Mouse (Mus musculus) intestine, embryonic 14.5 days (tissue): ENCODE measurements around the gene Slc28a2. TPM values are rescaled to one million over a fixed set of nuclear protein-coding genes. Genes with fewer than 3 reads are reported as not detected.
A peak's percentile ranks its signal among the peaks of the same experiment; 100 is the strongest.
"Not testable (repeated sequence)": the region's sequence is repeated elsewhere in the genome, so short reads cannot be mapped to it uniquely, and the experiment has no call there.

Source experiments
- ATAC-seq: fragments of 200-750 bp; cut with Nextera tagmentation; replicated peaks from 2 replicates; pipeline ENCODE4 v1.8.0; 2017; ENCODE audit warnings: low read depth, moderate number of reproducible peaks, moderate TSS enrichment, moderate library complexity; ENCODE audit not compliant: low FRiP score, low TSS enrichment
- DNase-seq: peaks from one replicate; pipeline ENCODE4 v3.0.0-alpha.2; 2018; ENCODE audit warnings: low spot score
- H3K27ac ChIP-seq: fragments of 300-500 bp; sonication (generic); 2 replicates; pipeline ENCODE4 v1.5.1; 2014; ENCODE audit warnings: low read depth, mild to moderate bottlenecking, control low read depth
- H3K27me3 ChIP-seq: fragments of 300-500 bp; sonication (generic); replicated peaks from 2 replicates; pipeline ENCODE4 v1.6.1; 2014; ENCODE audit warnings: low read length, control low read depth; ENCODE audit not compliant: control insufficient read depth, insufficient read depth
- H3K36me3 ChIP-seq: fragments of 300-500 bp; sonication (generic); 2 replicates; pipeline ENCODE4 v1.6.1; 2014; ENCODE audit warnings: low read length, control low read depth; ENCODE audit not compliant: control insufficient read depth, insufficient read depth
- H3K4me1 ChIP-seq: fragments of 300-500 bp; sonication (generic); replicated peaks from 2 replicates; pipeline ENCODE4 v1.6.1; 2014; ENCODE audit warnings: low read length, control low read depth, mixed read lengths; ENCODE audit not compliant: control insufficient read depth, insufficient read depth
- H3K4me2 ChIP-seq: fragments of 300-500 bp; sonication (generic); 2 replicates; pipeline ENCODE4 v1.6.1; 2014; ENCODE audit warnings: low read length
- H3K4me3 ChIP-seq: fragments of 300-500 bp; sonication (generic); 2 replicates; pipeline ENCODE4 v1.5.1; 2014; ENCODE audit warnings: low read depth, low read length, control low read depth, mixed read lengths
- H3K9ac ChIP-seq: fragments of 300-500 bp; sonication (generic); 2 replicates; pipeline ENCODE4 v1.6.1; 2014; ENCODE audit warnings: mild to moderate bottlenecking, low read length
- H3K9me3 ChIP-seq: fragments of 300-500 bp; sonication (generic); 2 replicates; pipeline ENCODE4 v1.6.1; 2016; ENCODE audit warnings: low read length, control low read depth; ENCODE audit not compliant: control insufficient read depth
- WGBS: fragments of 180-500 bp; shearing (Covaris S2); extraction: QIAGEN DNeasy Blood & Tissue Kit; methylation state at CpG from one replicate; pipeline ENCODE4 v1.1.7; 2014; 5-methylcytosine and 5-hydroxymethylcytosine counted together
- polyA plus RNA-seq: library from polyadenylated mRNA; unstranded; fragments of >200 nt; fragmentation: Nextera tagmentation; extraction: Ambion mirVana; gene quantifications from 2 replicates; pipeline ENCODE4 v1.2.1, GENCODE M21; 2014

The Slc28a2 gene
- polyA plus RNA-seq = 38.0 and 38.2 TPM in 2 replicates

DNA sequence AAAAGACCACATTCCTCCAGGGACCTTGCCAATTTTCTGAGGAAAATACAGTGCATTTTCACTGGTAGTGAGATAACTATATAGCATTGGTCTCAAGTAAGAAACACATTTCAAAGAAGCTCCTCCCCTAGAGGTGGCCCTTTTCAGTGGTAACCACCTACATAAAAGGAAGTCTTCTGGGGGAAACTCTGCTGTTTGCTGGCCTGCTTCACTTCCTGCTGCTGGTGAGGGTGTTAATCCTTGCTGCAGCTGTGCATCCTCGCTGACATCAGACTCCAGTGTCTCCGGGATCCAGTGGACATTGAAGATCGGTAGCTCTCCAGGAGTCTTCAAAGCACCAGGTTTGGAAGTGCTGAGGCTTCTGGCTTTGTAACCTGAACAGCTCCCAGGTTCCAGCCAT, at the start of gene Slc28a2:
Gene Slc28a2 (plus strand): TSS at position 278 of the 400 bp plus-strand sequence.
- not testable (repeated sequence) for H3K27ac ChIP-seq, H3K9ac ChIP-seq, H3K36me3 ChIP-seq, H3K4me2 ChIP-seq, ATAC-seq, DNase-seq, H3K27me3 ChIP-seq, H3K9me3 ChIP-seq, H3K4me3 ChIP-seq, H3K4me1 ChIP-seq
- 48% methylated on average over 3 of the region's 3 CpGs for WGBS

DNA sequence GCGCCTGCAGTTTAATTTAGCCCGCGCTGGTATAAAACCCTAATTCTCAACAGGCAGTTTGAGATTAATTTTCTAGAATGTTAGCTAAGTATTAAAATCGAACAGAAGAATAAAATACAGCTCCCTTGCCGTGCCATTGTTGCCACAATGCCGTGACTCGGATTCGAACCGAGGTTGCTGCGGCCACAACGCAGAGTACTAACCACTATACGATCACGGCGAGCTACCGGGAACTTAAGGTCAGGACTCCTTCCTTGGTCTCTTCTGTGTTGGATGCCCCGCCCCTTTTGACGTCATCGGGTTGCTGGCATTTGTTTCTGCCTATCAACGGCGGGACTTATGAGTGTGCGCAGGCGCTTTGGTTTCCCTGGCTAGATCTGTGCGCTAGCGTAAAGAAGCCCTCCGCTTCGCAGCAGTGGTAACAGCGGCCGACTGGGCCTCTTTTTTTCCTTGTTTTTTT, 49.0 kb upstream of the Slc28a2 start:
- H3K4me1 ChIP-seq = 0 out of 2 replicates have a peak, but pooled peaks cover 4% of the 10 kb centered on the region
- ATAC-seq (peak; percentile 91), DNase-seq (peak; percentile 100)
- under 1% methylated on average over 28 of the region's 28 CpGs for WGBS
- H3K27ac ChIP-seq = peak overlapping the region; percentile 91
- peak overlapping the region; percentile 76 for H3K4me3 ChIP-seq
- H3K9me3 ChIP-seq = no peaks in the 10 kb centered on the region
- no peaks in the 10 kb centered on the region for H3K36me3 ChIP-seq
- peak overlapping the region; percentile 57 for H3K4me2 ChIP-seq
- no peaks in the 10 kb centered on the region for H3K27me3 ChIP-seq
- H3K9ac ChIP-seq = peak overlapping the region; percentile 74

DNA sequence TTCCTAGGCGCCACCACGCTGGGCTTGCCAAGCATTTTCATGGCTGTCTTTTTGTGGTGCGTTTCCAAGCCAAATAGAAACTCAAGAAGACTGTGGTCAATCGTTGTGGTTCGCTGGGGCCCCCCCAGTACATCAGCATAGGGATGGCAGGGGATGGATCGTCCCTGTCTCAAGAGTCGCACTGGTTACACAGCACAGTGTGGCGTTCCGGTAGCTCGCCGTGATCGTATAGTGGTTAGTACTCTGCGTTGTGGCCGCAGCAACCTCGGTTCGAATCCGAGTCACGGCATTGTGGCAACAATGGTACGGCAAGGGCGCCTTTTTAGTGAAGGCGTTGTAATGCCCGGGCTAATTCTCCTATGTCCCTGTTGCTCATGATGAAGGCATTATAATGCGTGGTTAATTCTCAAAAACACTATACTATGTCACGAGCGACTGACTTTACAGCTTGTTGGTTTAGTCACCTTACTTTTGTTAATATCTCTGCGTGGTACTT, 48.5 kb upstream of the Slc28a2 start:
- Histone ChIP-seq H3K36me3 (no peaks in the 10 kb centered on the region), H3K4me3 (peak overlapping the region; percentile 76), H3K27ac (peak overlapping the region; percentile 91), H3K9ac (peak overlapping the region; percentile 74), H3K4me1 (0 out of 2 replicates have a peak, but pooled peaks cover 4% of the 10 kb centered on the region), H3K27me3 (no peaks in the 10 kb centered on the region), H3K4me2 (peak overlapping the region; percentile 57), H3K9me3 (no peaks in the 10 kb centered on the region)
- peak; percentile 95 for DNase-seq
- ATAC-seq = peak; percentile 80
- WGBS = under 1% methylated on average over 26 of the region's 26 CpGs

DNA sequence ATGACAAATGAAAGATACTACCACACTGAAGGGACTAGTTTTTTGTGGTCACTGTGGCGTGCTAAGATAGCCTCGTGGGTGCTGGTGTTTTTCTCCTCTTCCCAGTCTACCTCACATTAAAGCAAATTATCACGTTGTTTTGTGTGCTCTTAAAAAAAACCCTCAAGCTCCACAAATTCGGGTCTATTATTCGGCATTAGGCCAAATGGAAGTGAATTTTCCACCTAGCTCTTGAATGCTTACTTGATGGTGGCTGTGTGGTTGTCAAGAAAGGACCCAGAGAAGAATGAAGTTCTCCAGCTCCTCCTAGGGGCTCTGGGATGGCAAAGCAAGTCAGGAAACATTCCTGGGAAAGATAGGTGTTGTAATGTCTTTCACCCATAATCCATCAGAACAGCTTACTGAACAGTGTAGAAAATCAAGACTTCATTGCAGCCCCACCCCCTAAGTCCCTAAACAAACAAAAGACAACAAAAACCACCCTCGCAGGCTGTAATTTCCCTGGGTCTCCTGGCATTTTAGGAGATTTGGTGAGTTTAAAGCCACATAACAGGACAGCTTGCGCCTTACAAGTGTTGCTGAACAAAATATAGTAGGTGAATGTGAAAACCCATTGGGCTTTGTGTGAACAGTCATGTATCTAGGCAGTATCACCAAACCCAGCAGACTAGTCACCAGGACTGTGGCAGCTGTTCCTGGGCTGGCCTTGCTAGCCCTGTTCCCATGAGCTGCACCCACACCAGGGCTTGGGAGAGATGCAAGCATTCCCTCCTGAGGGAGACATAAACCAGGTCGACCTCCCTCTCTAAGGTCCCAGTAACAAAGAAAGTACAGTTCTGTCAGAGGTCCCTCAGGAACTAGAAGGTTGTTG, 47.6 kb upstream of the Slc28a2 start:
- Histone ChIP-seq H3K27ac (0 out of 2 replicates have a peak overlapping the region, but pooled peaks have one; percentile 6), H3K9ac (peak overlapping the region; percentile 40), H3K9me3 (no peaks in the 10 kb centered on the region), H3K27me3 (no peaks in the 10 kb centered on the region), H3K4me2 (peak overlapping the region; percentile 57), H3K4me3 (peak overlapping the region; percentile 76), H3K36me3 (no peaks in the 10 kb centered on the region), H3K4me1 (0 out of 2 replicates have a peak, but pooled peaks cover 4% of the 10 kb centered on the region)
- 18% methylated on average over 8 of the region's 8 CpGs for WGBS
- ATAC-seq (no peak), DNase-seq (peak; percentile 62)

DNA sequence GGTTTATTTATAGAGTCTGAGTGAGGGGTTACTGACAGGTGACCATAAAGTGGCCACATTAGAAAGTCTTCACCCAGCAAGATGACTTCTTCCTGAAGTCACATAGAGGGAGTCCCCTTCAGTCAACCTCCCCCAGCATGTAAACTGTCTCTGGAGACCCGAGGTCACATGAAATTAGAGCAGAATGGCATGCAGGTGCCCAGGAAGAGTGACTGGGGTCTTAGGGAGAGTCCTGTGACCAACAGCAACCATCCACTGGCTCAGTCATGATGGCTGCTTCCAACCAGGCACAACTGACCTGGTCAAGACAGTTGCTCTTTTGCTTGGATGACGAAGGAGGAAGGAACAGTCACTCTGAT, 47.0 kb upstream of the Slc28a2 start:
- Histone ChIP-seq H3K4me3 (no peak overlapping the region), H3K27me3 (no peaks in the 10 kb centered on the region), H3K9ac (no peak overlapping the region), H3K9me3 (no peaks in the 10 kb centered on the region), H3K36me3 (no peaks in the 10 kb centered on the region), H3K27ac (no peak overlapping the region), H3K4me1 (0 out of 2 replicates have a peak, but pooled peaks cover 4% of the 10 kb centered on the region), H3K4me2 (no peak overlapping the region)
- WGBS = 44% methylated on average over 2 of the region's 2 CpGs
- DNase-seq = no peak
- no peak for ATAC-seq

DNA sequence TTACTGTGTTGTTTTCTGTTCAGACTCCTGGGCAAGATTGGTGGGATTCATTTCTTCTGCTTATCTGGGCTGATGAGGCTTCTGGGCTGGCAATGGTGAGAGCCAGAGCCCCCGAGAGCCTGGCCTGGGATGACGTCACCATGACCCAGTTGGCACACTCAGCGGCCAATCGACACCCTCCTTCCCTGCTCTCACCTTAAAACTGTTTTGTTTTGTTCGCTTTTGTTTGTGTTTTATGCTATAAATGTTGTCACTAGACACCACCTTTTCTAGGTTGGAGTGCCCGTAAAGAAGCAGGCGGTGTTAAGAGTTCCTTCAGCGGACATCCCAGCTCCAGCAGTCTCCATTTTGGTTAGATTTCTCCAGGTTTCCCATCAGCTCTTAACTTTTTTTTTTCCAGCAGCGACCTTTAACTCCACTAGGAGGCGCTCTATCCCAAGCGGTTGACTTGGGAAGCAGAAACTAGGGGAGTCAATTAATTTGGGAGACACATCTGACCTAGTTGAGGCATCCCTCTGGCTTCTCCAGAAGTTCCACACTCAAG, 45.4 kb upstream of the Slc28a2 start:
- no peak overlapping the region for H3K9ac ChIP-seq
- H3K36me3 ChIP-seq = no peaks in the 10 kb centered on the region
- ATAC-seq = no peak
- 9% methylated on average over 11 of the region's 11 CpGs for WGBS
- no peaks in the 10 kb centered on the region for H3K4me1 ChIP-seq
- DNase-seq = peak; percentile 71
- no peaks in the 10 kb centered on the region for H3K27me3 ChIP-seq
- peak overlapping the region; percentile 16 for H3K4me3 ChIP-seq
- no peaks in the 10 kb centered on the region for H3K9me3 ChIP-seq
- H3K27ac ChIP-seq = no peak overlapping the region
- peak overlapping the region; percentile 47 for H3K4me2 ChIP-seq

DNA sequence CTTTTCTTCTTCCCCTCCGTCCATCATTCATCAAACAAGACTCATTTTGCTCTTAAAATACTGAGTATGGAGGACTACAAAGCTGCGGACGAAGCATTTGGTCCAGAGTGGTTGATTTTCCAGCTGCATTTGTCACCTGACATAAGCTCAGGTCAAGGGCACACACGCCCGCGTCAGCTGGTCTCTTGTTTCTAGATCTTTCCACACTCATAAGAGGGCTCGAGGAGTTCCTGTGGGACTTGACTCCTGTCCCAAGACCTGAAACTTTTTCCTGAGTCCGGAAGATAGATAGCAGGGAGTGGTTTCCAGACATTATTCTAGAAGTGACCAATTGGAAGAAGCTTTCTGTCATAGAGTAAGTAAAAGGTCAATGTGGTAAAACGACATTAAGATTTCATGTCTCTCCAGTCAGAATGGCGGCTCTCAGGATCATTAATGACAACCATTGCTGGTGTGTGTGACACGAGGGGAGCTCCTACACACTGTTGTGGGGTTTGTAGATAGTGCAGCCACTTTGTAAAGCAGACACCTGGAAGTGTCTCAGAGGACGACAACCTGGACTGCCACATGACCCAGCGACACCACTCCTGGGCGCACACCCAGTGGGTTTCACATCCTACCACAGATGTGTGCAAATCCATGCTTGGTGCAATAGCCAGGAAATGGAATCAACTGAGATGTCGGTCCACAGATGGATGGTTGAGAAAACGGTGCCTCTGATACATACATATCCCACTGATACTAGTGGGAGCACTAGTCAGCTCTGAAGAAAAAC, 44.8 kb upstream of the Slc28a2 start:
- no peak overlapping the region for H3K9ac ChIP-seq
- H3K9me3 ChIP-seq = no peaks in the 10 kb centered on the region
- H3K4me3 ChIP-seq = no peak overlapping the region
- H3K27me3 ChIP-seq = no peaks in the 10 kb centered on the region
- H3K4me1 ChIP-seq = no peaks in the 10 kb centered on the region
- no peaks in the 10 kb centered on the region for H3K36me3 ChIP-seq
- ATAC-seq = no peak
- H3K4me2 ChIP-seq = peak overlapping the region; percentile 47; the same call in 1 of the 2 replicates
- H3K27ac ChIP-seq = no peak overlapping the region
- no peak for DNase-seq
- 73% methylated on average over 16 of the region's 16 CpGs for WGBS

DNA sequence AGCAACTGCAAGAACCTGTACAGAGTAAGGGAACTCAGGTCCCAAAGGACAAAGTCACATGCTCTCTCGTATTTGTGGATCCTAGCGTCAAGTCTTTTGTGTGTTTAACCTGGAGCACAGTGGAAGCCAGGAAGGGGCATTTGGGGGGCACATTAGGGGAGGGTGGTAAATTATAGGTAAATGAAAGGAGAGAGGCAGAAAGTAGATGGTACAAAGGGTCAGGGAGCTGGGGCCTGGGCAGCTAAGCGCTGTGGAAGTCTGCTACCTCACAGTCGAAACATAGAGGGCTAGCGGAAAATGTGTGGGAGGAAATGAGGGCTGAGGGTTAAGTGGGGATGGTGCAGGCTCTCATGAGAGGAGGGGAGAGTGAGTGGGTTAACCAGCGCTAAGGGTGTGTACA, 44.2 kb upstream of the Slc28a2 start:
- ATAC-seq (no peak), DNase-seq (no peak)
- WGBS = 81% methylated on average over 6 of the region's 6 CpGs
- no peak overlapping the region for H3K4me3 ChIP-seq
- H3K9ac ChIP-seq = no peak overlapping the region
- no peaks in the 10 kb centered on the region for H3K36me3 ChIP-seq
- H3K4me1 ChIP-seq = no peaks in the 10 kb centered on the region
- no peak overlapping the region for H3K4me2 ChIP-seq
- H3K9me3 ChIP-seq = no peaks in the 10 kb centered on the region
- no peaks in the 10 kb centered on the region for H3K27me3 ChIP-seq
- no peak overlapping the region for H3K27ac ChIP-seq
